Comparison of ENCODE assay signal across 7 mouse cellular contexts in genomic region chr2:91264711-91265681, GRCm38 (mm10). TPM values are rescaled to one million over a fixed set of nuclear protein-coding genes. Genes with fewer than 3 reads are reported as not detected.
DNase-seq lines count a peak whose midpoint lies in the region; ATAC-seq lines count a peak whose summit lies in the region.

Gene Arfgap2, plus strand, starts transcription at chr2:91264974.

- peak; percentile 99 for DNase-seq in adrenal gland, adult 8-10 months
- DNase-seq in embryo, embryonic 9.5 days (ENCODE audit: extremely low spot score), result peak; percentile 97
- DNase-seq in gastrocnemius, postnatal 4 days (ENCODE audit: low spot score in 2 of 2), result peak; percentile 93 to 97
- DNase-seq in left cerebral cortex, postnatal 36 days (ENCODE audit: low spot score in 2 of 2), result peak; percentile 99
- peak; percentile 98 for DNase-seq in midbrain, embryonic 11.5 days (ENCODE audit: low spot score, missing footprints)
- DNase-seq in skeletal muscle tissue, adult 2 months (ENCODE audit: low read depth, low spot score), result peak; percentile 98

- peak within 1 kb of the TSS; percentile 94 for H3K27ac ChIP-seq in intestine, embryonic 16.5 days (ENCODE audit: low read length)
- peak within 1 kb of the TSS; percentile 85; the same call in 1 of the 2 replicates for H3K27ac ChIP-seq in midbrain, embryonic 11.5 days (ENCODE audit: low read depth, low read length)

- no peaks in the 10 kb centered on the region for H3K27me3 ChIP-seq in intestine, embryonic 16.5 days (replicated peaks; ENCODE audit: control insufficient read depth, insufficient read depth, low read length)
- H3K27me3 ChIP-seq in midbrain, embryonic 11.5 days (ENCODE audit: control insufficient read depth, insufficient read depth, low read length), result no peaks in the 10 kb centered on the region

- intact Hi-C loops in left cerebral cortex, postnatal 36 days (cut with DNase I), result no loop called here

- peak within 1 kb of the TSS; percentile 97 for H3K9ac ChIP-seq in intestine, embryonic 16.5 days (ENCODE audit: low read depth, low read length)
- H3K9ac ChIP-seq in midbrain, embryonic 11.5 days (ENCODE audit: low read length), result peak within 1 kb of the TSS; percentile 92

- under 1% methylated on average over 72 of the region's 72 CpGs for WGBS in intestine, embryonic 16.5 days
- 1% methylated on average over 72 of the region's 72 CpGs for WGBS in midbrain, embryonic 11.5 days

- H3K4me2 ChIP-seq in intestine, embryonic 16.5 days (ENCODE audit: low read depth, low read length), result peak within 1 kb of the TSS; percentile 79
- H3K4me2 ChIP-seq in midbrain, embryonic 11.5 days, result peak within 1 kb of the TSS; percentile 86

- H3K4me1 ChIP-seq in intestine, embryonic 16.5 days (ENCODE audit: control insufficient read depth, insufficient read depth, low read length), result peaks cover 11% of the 10 kb centered on the region
- H3K4me1 ChIP-seq in midbrain, embryonic 11.5 days (ENCODE audit: control insufficient read depth, insufficient read depth, low read length), result peaks cover 8% of the 10 kb centered on the region

- peaks cover 15% of the 10 kb centered on the region for H3K36me3 ChIP-seq in intestine, embryonic 16.5 days (ENCODE audit: control insufficient read depth, insufficient read depth, low read length)
- peaks cover 17% of the 10 kb centered on the region for H3K36me3 ChIP-seq in midbrain, embryonic 11.5 days (ENCODE audit: control insufficient read depth, insufficient read depth, low read length)

- no peaks in the 10 kb centered on the region for H3K9me3 ChIP-seq in intestine, embryonic 16.5 days (ENCODE audit: control insufficient read depth, low read length)
- H3K9me3 ChIP-seq in midbrain, embryonic 11.5 days (ENCODE audit: control insufficient read depth, low read length), result no peaks in the 10 kb centered on the region

- ATAC-seq in intestine, embryonic 16.5 days, result peak; percentile 99
- peak; percentile 99 for ATAC-seq in midbrain, embryonic 11.5 days (ENCODE audit: low FRiP score)

- peak within 1 kb of the TSS; percentile 87 for H3K4me3 ChIP-seq in intestine, embryonic 16.5 days (ENCODE audit: low read length)
- H3K4me3 ChIP-seq in midbrain, embryonic 11.5 days (ENCODE audit: low read depth, low read length), result peak within 1 kb of the TSS; percentile 87

RNA-seq across cellular contexts. Expression of gene Arfgap2, which starts in this region (rescaled TPM):
- 100 to 1,000 TPM in 3 of 4 experiments, 10 to 100 TPM in 1; 99.8 to 126 (median 112) TPM for total RNA-seq in adrenal gland, adult 8-10 months (2022)
- 10 to 100 TPM; 86.1 to 95.9 TPM for total RNA-seq in gastrocnemius, postnatal 4 days (2021)
- 68.4 and 73.1 TPM in 2 replicates for polyA plus RNA-seq in intestine, embryonic 16.5 days (2015; fragmentation: Nextera tagmentation; extraction: Ambion mirVana)
- total RNA-seq in left cerebral cortex, postnatal 36 days (2021), result 10 to 100 TPM; 66.2 to 78.1 TPM
- 85.7 and 86.6 TPM in 2 replicates for polyA plus RNA-seq in midbrain, embryonic 11.5 days (2014; fragmentation: Nextera tagmentation; extraction: Ambion mirVana)

Comparison
In these comparisons a context has a peak if more than half of its experiments do, and no peak if none do; other contexts are left out.
1. Peak in every context shown above with its lines: DNase-seq, ATAC-seq, H3K4me3 ChIP-seq and H3K27ac ChIP-seq.